Mouse (Mus musculus): Measurements from ENCODE around the gene Eps15l1. TPM values are rescaled to one million over a fixed set of nuclear protein-coding genes. Genes with fewer than 3 reads are reported as not detected.

The Eps15l1 gene
- total and polyA plus RNA-seq, 2 experiments = 9.0 to 13.0 TPM

DNA sequence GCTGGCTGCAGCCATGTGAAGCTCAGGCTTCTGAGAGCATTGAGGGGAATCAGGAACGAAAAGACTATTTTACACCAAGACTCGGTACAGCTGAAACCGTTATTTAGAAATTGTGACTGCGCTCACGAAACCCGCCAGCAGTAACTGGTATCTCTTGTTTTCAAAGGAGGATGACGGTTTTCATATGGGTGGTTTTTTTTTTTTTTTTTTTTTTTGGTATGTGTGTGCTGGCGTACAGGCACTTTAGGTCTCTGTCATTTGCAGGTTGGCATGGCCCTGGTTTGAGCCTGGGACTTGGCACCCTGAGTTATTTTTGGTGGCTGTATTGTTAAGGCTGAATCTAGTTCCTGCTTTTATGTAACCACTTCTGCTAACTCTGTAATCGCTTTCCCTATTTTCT lies 71.4 kb downstream of the Eps15l1 start:
- peaks cover 10% of the 10 kb centered on the region for H3K4me1 ChIP-seq (ENCODE audit: control insufficient read depth, insufficient read depth, low read length)
- H3K27me3 ChIP-seq (ENCODE audit: control insufficient read depth, insufficient read depth, low read length) = no peaks in the 10 kb centered on the region
- no peaks in the 10 kb centered on the region for H3K36me3 ChIP-seq (ENCODE audit: control insufficient read depth, insufficient read depth, low read length)
- TF ChIP-seq CTCF (IDR thresholded peaks at IDR 0.05; ENCODE audit: low read depth, low read length) (no peak), POLR2A (IDR thresholded peaks at IDR 0.05; ENCODE audit: extremely low read depth, insufficient read depth, low read length) (no peak)
- 88% methylated on average over 9 of the region's 9 CpGs for WGBS
- no peak overlapping the region for H3K4me3 ChIP-seq (ENCODE audit: insufficient read depth, low read depth, low read length)
- no peak for DNase-seq (ENCODE audit: extremely low read depth, low read depth, low spot score)
- no peak overlapping the region for H3K9ac ChIP-seq (ENCODE audit: low read depth, low read length)
- H3K27ac ChIP-seq (replicated peaks; ENCODE audit: insufficient read depth, low read depth, low read length) = no peak overlapping the region
- no peaks in the 10 kb centered on the region for H3K79me2 ChIP-seq (ENCODE audit: control insufficient read depth, insufficient read depth, low read length)

DNA sequence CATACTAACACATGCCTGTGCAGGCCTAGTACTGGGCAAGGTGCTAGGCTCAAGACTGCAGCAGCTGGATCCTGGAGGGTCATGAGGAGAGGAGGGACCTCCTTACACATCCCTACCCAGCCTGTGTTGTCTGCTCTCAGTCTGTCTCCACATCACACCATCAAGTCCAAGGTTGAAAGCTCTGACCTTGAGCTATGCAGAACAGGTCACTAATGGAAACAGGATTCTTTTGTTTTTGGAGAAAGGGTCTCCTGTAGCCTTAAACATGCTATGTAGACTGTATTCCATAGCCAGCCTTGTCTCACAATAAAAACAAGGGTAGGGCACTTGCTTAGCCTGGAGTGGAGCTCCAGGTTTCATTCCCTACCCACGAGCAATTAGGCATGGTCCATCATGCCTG lies 72.3 kb downstream of the Eps15l1 start:
- 97% methylated on average over 1 of the region's 1 CpGs for WGBS
- TF ChIP-seq CTCF (IDR thresholded peaks at IDR 0.05; ENCODE audit: low read depth, low read length) = no peak
- no peak for TF ChIP-seq POLR2A (IDR thresholded peaks at IDR 0.05; ENCODE audit: extremely low read depth, insufficient read depth, low read length)
- H3K4me1 ChIP-seq (ENCODE audit: control insufficient read depth, insufficient read depth, low read length) = peaks cover 7% of the 10 kb centered on the region
- no peaks in the 10 kb centered on the region for H3K36me3 ChIP-seq (ENCODE audit: control insufficient read depth, insufficient read depth, low read length)
- no peak overlapping the region for H3K4me3 ChIP-seq (ENCODE audit: insufficient read depth, low read depth, low read length)
- no peak for DNase-seq (ENCODE audit: extremely low read depth, low read depth, low spot score)
- no peaks in the 10 kb centered on the region for H3K79me2 ChIP-seq (ENCODE audit: control insufficient read depth, insufficient read depth, low read length)
- no peak overlapping the region for H3K27ac ChIP-seq (replicated peaks; ENCODE audit: insufficient read depth, low read depth, low read length)
- H3K9ac ChIP-seq (ENCODE audit: low read depth, low read length) = no peak overlapping the region
- H3K27me3 ChIP-seq (ENCODE audit: control insufficient read depth, insufficient read depth, low read length) = no peaks in the 10 kb centered on the region

DNA sequence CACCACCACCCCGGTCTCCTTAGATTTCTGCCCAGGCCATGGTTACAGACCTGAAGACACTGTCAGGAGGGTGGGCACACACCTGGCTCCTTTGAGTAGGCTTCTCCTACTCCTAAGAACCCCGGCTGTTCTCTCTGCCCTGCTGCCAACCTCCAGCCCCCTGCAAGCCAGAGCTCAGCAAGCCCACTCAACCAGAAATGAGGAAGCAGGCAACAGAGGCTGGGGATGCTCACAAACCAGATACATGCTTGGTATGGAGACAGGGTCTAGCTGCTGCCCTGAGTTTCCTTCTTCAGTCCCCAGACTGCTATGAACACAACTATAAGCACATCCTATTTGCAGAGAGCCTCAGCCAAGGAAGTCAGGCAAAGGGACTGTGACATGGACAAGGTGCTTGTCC lies 73.1 kb downstream of the Eps15l1 start:
- Histone ChIP-seq H3K27ac (replicated peaks; ENCODE audit: insufficient read depth, low read depth, low read length) (no peak overlapping the region), H3K4me1 (ENCODE audit: control insufficient read depth, insufficient read depth, low read length) (no peaks in the 10 kb centered on the region), H3K9ac (ENCODE audit: low read depth, low read length) (no peak overlapping the region), H3K4me3 (ENCODE audit: insufficient read depth, low read depth, low read length) (no peak overlapping the region), H3K79me2 (ENCODE audit: control insufficient read depth, insufficient read depth, low read length) (no peaks in the 10 kb centered on the region), H3K36me3 (ENCODE audit: control insufficient read depth, insufficient read depth, low read length) (no peaks in the 10 kb centered on the region), H3K27me3 (ENCODE audit: control insufficient read depth, insufficient read depth, low read length) (no peaks in the 10 kb centered on the region)
- TF ChIP-seq POLR2A (IDR thresholded peaks at IDR 0.05; ENCODE audit: extremely low read depth, insufficient read depth, low read length) (no peak), CTCF (IDR thresholded peaks at IDR 0.05; ENCODE audit: low read depth, low read length) (no peak)
- 97% methylated on average over 2 of the region's 2 CpGs for WGBS
- DNase-seq (ENCODE audit: extremely low read depth, low read depth, low spot score) = no peak

DNA sequence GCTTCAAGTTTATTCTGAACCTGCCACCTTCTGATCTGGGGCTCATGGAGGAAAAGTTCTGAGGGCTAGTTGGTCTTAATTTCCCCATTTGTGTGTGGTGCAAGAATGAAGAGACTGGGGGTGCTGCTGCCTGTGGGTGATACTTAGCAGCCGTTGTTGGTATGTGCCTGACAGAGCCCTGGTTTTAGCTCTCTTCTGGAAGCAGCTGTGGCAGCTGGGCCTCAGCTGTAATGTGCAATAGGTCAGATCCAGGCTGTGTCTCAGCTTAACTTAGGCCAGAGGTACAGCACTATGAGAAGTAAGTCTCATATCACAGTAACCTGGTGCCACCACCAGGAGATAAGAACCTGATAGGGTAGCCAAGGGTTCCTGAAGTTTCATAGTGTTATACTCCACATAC lies 73.7 kb downstream of the Eps15l1 start:
- H3K27ac ChIP-seq (replicated peaks; ENCODE audit: insufficient read depth, low read depth, low read length) = no peak overlapping the region
- DNase-seq (ENCODE audit: extremely low read depth, low read depth, low spot score) = no peak

DNA sequence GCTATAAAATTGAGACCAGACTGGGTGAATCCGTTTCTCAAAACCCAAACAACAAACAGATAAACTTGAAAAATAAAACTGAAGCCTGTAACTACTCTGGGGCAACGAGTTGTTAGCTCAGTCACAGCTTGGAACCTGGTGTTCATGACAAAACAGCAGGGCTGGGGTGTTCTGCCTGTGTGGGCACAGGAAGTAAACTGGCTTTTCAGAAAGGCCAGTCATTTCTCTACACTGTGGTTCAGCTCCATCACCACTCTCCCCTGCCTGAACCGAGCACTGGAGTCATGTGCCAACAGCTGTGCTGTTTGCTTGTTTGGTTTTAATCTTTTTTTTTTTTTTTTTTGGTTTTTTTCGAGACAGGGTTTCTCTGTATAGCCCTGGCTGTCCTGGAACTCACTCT lies 77.5 kb downstream of the Eps15l1 start:
- H3K79me2 ChIP-seq (ENCODE audit: control insufficient read depth, insufficient read depth, low read length) = no peaks in the 10 kb centered on the region
- TF ChIP-seq POLR2A (IDR thresholded peaks at IDR 0.05; ENCODE audit: extremely low read depth, insufficient read depth, low read length) (no peak), CTCF (IDR thresholded peaks at IDR 0.05; ENCODE audit: low read depth, low read length) (no peak)
- no peak overlapping the region for H3K4me3 ChIP-seq (ENCODE audit: insufficient read depth, low read depth, low read length)
- DNase-seq (ENCODE audit: extremely low read depth, low read depth, low spot score) = no peak
- no peak overlapping the region for H3K27ac ChIP-seq (replicated peaks; ENCODE audit: insufficient read depth, low read depth, low read length)
- peaks cover 8% of the 10 kb centered on the region for H3K36me3 ChIP-seq (ENCODE audit: control insufficient read depth, insufficient read depth, low read length)
- no peaks in the 10 kb centered on the region for H3K4me1 ChIP-seq (ENCODE audit: control insufficient read depth, insufficient read depth, low read length)
- 81% methylated on average over 3 of the region's 4 CpGs for WGBS
- H3K9ac ChIP-seq (ENCODE audit: low read depth, low read length) = no peak overlapping the region
- H3K27me3 ChIP-seq (ENCODE audit: control insufficient read depth, insufficient read depth, low read length) = no peaks in the 10 kb centered on the region

More for the DNA sequence above, 73.7 kb downstream of the Eps15l1 start:
- no peak overlapping the region for H3K4me3 ChIP-seq (ENCODE audit: insufficient read depth, low read depth, low read length)
- TF ChIP-seq POLR2A (IDR thresholded peaks at IDR 0.05; ENCODE audit: extremely low read depth, insufficient read depth, low read length) = no peak
- TF ChIP-seq CTCF (IDR thresholded peaks at IDR 0.05; ENCODE audit: low read depth, low read length) = no peak
- no peaks in the 10 kb centered on the region for H3K27me3 ChIP-seq (ENCODE audit: control insufficient read depth, insufficient read depth, low read length)
- no peaks in the 10 kb centered on the region for H3K79me2 ChIP-seq (ENCODE audit: control insufficient read depth, insufficient read depth, low read length)
- WGBS = 83% methylated on average over 1 of the region's 1 CpGs
- H3K9ac ChIP-seq (ENCODE audit: low read depth, low read length) = no peak overlapping the region
- H3K4me1 ChIP-seq (ENCODE audit: control insufficient read depth, insufficient read depth, low read length) = no peaks in the 10 kb centered on the region
- no peaks in the 10 kb centered on the region for H3K36me3 ChIP-seq (ENCODE audit: control insufficient read depth, insufficient read depth, low read length)

DNA sequence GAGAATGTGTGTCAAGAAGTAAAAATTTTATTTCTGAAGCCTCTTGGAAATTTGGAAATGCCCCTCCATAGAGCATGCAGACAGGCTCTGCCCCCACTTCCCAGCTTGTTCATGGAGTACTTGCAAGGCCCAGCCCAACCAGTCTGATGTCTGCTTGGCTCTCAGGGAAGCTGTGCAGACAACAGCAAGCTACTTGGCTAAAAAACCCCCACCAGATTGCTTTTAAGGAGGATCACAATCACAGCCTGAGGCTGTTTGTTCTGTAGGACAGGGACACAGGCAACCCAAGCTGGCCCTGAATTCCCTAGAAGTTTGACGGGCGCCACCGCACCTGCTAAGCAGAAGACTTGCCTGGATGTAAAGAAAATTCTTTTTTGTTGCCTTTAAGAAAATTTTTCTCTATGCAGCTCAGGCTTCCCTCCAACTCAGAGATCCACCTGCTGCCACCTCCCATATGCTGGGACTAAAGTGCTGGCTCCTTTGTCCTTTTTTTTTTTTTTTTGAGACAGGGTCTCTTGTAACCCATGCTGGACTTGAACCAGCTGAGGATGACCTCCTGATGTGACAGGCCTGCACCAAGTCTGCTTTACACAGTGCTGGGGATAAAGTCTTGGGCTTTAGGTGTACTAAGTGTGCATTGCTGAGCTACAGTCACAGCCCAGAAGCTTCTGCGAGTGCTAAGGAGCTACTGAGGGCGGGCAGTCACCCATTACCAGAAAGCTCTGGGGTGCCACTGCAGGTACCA lies 78.5 kb downstream of the Eps15l1 start:
- Histone ChIP-seq H3K27ac (replicated peaks; ENCODE audit: insufficient read depth, low read depth, low read length) (no peak overlapping the region), H3K4me3 (ENCODE audit: insufficient read depth, low read depth, low read length) (no peak overlapping the region), H3K79me2 (ENCODE audit: control insufficient read depth, insufficient read depth, low read length) (no peaks in the 10 kb centered on the region), H3K27me3 (ENCODE audit: control insufficient read depth, insufficient read depth, low read length) (no peaks in the 10 kb centered on the region), H3K4me1 (ENCODE audit: control insufficient read depth, insufficient read depth, low read length) (no peaks in the 10 kb centered on the region), H3K9ac (ENCODE audit: low read depth, low read length) (no peak overlapping the region), H3K36me3 (ENCODE audit: control insufficient read depth, insufficient read depth, low read length) (peaks cover 8% of the 10 kb centered on the region)
- 97% methylated on average over 5 of the region's 5 CpGs for WGBS
- TF ChIP-seq POLR2A (IDR thresholded peaks at IDR 0.05; ENCODE audit: extremely low read depth, insufficient read depth, low read length) (no peak), CTCF (IDR thresholded peaks at IDR 0.05; ENCODE audit: low read depth, low read length) (no peak)
- DNase-seq (ENCODE audit: extremely low read depth, low read depth, low spot score) = no peak
